Mouse (Mus musculus) embryonic facial prominence, embryonic 11.5 days (tissue): ENCODE results near the gene Gm10945. TPM values are rescaled to one million over a fixed set of nuclear protein-coding genes. Genes with fewer than 3 reads are reported as not detected.

Experiments
- ATAC-seq: fragments of 200-750 bp; cut with Nextera tagmentation; replicated peaks from 2 replicates; pipeline ENCODE4 v1.8.0; 2017; ENCODE audit warnings: low read depth; ENCODE audit not compliant: insufficient number of reproducible peaks, low FRiP score, low TSS enrichment
- DNase-seq: peaks from one replicate; pipeline ENCODE4 v3.0.0-alpha.2; 2015; ENCODE audit warnings: low spot score
- H3K27ac ChIP-seq: fragments of 300-500 bp; sonication (generic); replicated peaks from 2 replicates; pipeline ENCODE4 v1.5.1; 2014; ENCODE audit warnings: mild to moderate bottlenecking, low read depth, low read length, control low read depth
- H3K27me3 ChIP-seq: fragments of 300-500 bp; sonication (generic); 2 replicates; pipeline ENCODE4 v1.6.1; 2014; ENCODE audit warnings: mild to moderate bottlenecking, low read length, moderate library complexity, mixed read lengths; ENCODE audit not compliant: control insufficient read depth, insufficient read depth
- H3K36me3 ChIP-seq: fragments of 300-500 bp; sonication (generic); replicated peaks from 2 replicates; pipeline ENCODE4 v1.6.1; 2014; ENCODE audit warnings: low read depth, mild to moderate bottlenecking, low read length, moderate library complexity, mixed read lengths; ENCODE audit not compliant: control insufficient read depth, insufficient read depth
- H3K4me1 ChIP-seq: fragments of 300-500 bp; sonication (generic); 2 replicates; pipeline ENCODE4 v1.6.1; 2014; ENCODE audit warnings: low read length, mixed read lengths; ENCODE audit not compliant: control insufficient read depth, insufficient read depth
- H3K4me2 ChIP-seq: fragments of 300-500 bp; sonication (generic); 2 replicates; pipeline ENCODE4 v1.6.1; 2014; ENCODE audit warnings: low read depth, mild to moderate bottlenecking, control low read depth, low read length, moderate library complexity
- H3K4me3 ChIP-seq: fragments of 300-500 bp; sonication (generic); 2 replicates; pipeline ENCODE4 v1.5.1; 2014; ENCODE audit warnings: low read depth, low read length, control low read depth
- H3K9ac ChIP-seq: fragments of 300-500 bp; sonication (generic); replicated peaks from 2 replicates; pipeline ENCODE4 v1.6.1; 2014; ENCODE audit warnings: mild to moderate bottlenecking, control low read depth, low read length
- H3K9me3 ChIP-seq: fragments of 300-500 bp; sonication (generic); replicated peaks from 2 replicates; pipeline ENCODE4 v1.6.1; 2016; ENCODE audit warnings: mild to moderate bottlenecking, low read length, inconsistent platforms, mixed read lengths; ENCODE audit not compliant: control insufficient read depth
- WGBS: fragments of 180-500 bp; shearing (Covaris S2); extraction: QIAGEN DNeasy Blood & Tissue Kit; methylation state at CpG from one replicate; pipeline ENCODE4 v1.1.7; 2014; 5-methylcytosine and 5-hydroxymethylcytosine counted together
- polyA plus RNA-seq: library from polyadenylated mRNA; unstranded; fragments of >200 nt; fragmentation: Nextera tagmentation; extraction: Ambion mirVana; gene quantifications from 2 replicates; pipeline ENCODE4 v1.2.1, GENCODE M21; 2014

The Gm10945 gene
- not detected in 2 replicates for polyA plus RNA-seq

DNA sequence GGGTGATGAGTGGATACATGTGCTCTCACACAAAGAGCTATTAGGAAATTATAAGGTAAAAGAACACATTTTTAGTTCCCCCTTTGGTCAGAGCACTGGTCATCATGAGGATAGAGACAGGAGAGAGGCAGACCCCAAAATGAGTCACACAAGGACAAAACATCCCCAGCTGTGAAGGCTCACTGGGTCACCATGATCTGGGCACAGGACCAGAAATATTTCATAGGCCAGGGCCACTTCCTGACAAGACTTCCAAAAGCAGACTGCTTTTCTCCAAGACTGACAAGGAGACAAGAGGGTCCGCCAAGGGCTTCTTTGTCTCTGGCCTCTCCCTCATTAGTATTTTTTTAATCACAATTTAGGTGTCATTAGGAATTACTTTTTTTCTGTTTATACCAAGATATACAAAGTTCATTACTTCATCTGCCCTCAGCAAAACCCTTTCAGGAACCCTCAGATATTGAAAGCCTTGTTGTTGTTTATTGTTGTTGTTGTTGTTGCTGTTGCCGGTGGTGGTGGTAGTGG lies at the start of gene Gm10945:
Gene Gm10945 (minus strand): TSS at position 475 of the 525 bp plus-strand sequence.
- no peaks in the 10 kb centered on the region for H3K36me3 ChIP-seq
- H3K27me3 ChIP-seq, result no peaks in the 10 kb centered on the region
- DNase-seq, result no peak
- H3K4me1 ChIP-seq, result no peaks in the 10 kb centered on the region
- no peak for ATAC-seq
- H3K4me2 ChIP-seq, result no peak within 1 kb of the TSS
- no peak within 1 kb of the TSS for H3K4me3 ChIP-seq
- no peak within 1 kb of the TSS for H3K9ac ChIP-seq
- 89% methylated on average over 2 of the region's 2 CpGs for WGBS
- H3K9me3 ChIP-seq, result no peaks in the 10 kb centered on the region
- H3K27ac ChIP-seq, result no peak within 1 kb of the TSS

DNA sequence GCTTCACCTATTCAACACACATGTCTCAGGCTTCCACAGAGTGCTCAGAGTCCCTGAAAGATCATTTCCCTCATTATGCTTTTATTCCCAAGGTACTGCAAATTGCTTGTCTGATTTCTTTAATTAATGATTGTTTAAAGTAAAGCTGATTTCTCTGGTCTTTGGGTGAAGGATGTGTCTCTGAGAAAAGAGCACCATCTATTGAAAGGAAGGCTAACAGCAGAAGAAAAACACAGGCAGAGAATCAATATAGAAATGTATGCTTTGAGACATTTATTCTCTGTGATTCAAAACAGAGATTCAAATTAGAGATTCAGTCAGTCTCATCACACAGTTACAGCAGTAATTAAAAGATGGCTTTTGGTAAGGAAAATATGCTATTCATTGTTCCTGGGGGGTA lies 28.7 kb upstream of the Gm10945 start:
- ATAC-seq (no peak), DNase-seq (no peak)
- H3K27me3 ChIP-seq, result no peaks in the 10 kb centered on the region
- H3K9me3 ChIP-seq, result no peaks in the 10 kb centered on the region
- H3K4me3 ChIP-seq, result no peak overlapping the region
- H3K4me2 ChIP-seq, result no peak overlapping the region
- no peak overlapping the region for H3K9ac ChIP-seq
- no peaks in the 10 kb centered on the region for H3K36me3 ChIP-seq
- no peaks in the 10 kb centered on the region for H3K4me1 ChIP-seq
- no peak overlapping the region for H3K27ac ChIP-seq

DNA sequence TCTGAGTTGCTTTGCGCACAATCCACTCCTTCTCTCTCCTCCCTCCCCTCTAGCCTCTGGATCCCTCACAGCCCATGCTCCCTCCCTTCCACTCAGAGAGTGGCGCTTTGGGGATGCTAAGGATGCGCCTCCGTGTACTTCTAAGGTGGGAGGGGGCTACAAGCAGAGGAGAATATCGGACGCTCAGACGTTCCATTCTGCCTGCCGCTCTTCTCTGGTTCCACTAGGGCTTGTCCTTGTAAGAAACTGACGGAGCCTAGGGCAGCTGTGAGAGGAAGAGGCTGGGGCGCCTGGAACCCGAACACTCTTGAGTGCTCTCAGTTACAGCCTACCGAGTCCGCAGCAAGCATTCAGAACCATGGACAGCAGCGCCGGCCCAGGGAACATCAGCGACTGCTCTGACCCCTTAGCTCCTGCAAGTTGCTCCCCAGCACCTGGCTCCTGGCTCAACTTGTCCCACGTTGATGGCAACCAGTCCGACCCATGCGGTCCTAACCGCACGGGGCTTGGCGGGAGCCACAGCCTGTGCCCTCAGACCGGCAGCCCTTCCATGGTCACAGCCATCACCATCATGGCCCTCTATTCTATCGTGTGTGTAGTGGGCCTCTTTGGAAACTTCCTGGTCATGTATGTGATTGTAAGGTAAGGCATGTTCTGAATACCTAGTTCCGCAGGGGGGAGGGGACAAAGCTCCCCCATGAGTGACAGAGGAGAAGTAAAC lies 27.1 kb upstream of the Gm10945 start:
- Histone ChIP-seq H3K4me2 (no peak overlapping the region), H3K9ac (no peak overlapping the region), H3K4me1 (no peaks in the 10 kb centered on the region), H3K36me3 (no peaks in the 10 kb centered on the region), H3K9me3 (no peaks in the 10 kb centered on the region), H3K27ac (no peak overlapping the region), H3K4me3 (no peak overlapping the region), H3K27me3 (no peaks in the 10 kb centered on the region)
- 4% methylated on average over 25 of the region's 25 CpGs for WGBS
- ATAC-seq, result peak; percentile 82
- DNase-seq, result peak; percentile 86

DNA sequence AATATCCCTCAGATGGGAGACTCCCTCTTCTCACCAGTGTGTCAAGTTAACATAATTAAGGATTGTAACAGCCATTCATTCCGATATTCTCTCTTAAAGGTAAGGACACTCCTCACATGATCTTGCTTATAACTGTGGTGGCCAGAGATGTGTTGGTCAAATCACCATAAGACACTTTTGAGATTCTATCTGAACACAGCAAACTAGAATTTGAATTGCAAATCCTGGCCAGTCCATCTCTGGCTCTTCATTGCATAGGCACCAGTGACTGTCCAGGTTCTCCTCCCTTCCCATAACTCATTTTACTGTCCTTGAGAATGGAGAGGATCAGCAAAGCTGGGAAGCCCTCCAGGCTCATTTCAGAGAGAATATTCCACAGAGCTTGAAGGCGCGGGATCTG lies 3.4 kb downstream of the Gm10945 start, which contains the start of gene Oprm1:
Gene Oprm1 (plus strand): TSS at position 301 of the 400 bp plus-strand sequence.
- Histone ChIP-seq H3K4me3 (no peak within 1 kb of the TSS), H3K36me3 (no peaks in the 10 kb centered on the region), H3K27me3 (no peaks in the 10 kb centered on the region), H3K4me1 (no peaks in the 10 kb centered on the region), H3K4me2 (no peak within 1 kb of the TSS), H3K9ac (no peak within 1 kb of the TSS), H3K27ac (no peak within 1 kb of the TSS), H3K9me3 (no peaks in the 10 kb centered on the region)
- ATAC-seq, result no peak
- 90% methylated on average over 3 of the region's 3 CpGs for WGBS
- DNase-seq, result no peak

DNA sequence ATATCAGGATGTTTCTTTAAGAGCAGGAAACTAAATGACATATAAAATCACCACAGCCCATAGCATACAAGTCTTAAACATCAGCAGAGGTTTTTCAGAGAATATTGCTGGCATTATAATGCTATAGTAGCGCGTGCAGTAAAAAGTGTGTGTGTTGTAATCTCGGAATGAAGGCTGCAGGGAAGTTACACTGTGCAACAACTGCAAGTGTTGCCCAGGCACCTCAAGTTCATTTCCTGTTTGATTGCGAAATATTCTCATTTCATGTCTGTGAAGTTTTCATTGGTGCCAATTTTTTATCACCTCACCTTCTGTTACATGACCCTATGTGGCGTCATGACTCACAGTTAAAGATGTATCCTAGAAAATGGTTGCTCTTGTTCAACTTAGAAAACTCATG lies 8.2 kb downstream of the Gm10945 start:
- no peaks in the 10 kb centered on the region for H3K36me3 ChIP-seq
- no peaks in the 10 kb centered on the region for H3K27me3 ChIP-seq
- H3K27ac ChIP-seq, result no peak overlapping the region
- 89% methylated on average over 5 of the region's 5 CpGs for WGBS
- H3K4me3 ChIP-seq, result no peak overlapping the region
- ATAC-seq (no peak), DNase-seq (no peak)
- no peak overlapping the region for H3K4me2 ChIP-seq
- no peaks in the 10 kb centered on the region for H3K4me1 ChIP-seq
- no peaks in the 10 kb centered on the region for H3K9me3 ChIP-seq
- no peak overlapping the region for H3K9ac ChIP-seq

DNA sequence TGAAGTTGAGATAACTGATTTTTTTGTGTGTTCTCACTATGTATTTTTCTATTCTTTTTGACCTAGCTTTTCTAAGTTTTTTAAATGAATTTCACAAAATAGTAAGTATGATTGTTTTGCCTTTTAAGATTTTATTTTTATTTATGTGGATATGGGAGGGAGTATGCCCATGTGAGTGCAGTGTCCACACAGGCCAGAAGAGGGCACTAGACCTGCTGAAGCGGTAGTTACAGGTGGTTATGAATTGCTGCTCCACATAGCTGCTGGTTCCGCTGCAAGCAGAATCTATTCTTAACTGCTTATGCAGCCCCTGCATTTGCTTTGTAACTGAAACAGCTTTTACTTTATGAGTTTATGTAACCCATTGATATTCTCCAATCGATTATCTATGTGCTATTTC lies 33.1 kb downstream of the Gm10945 start:
- WGBS, result 93% methylated on average over 3 of the region's 3 CpGs
- no peak for ATAC-seq

DNA sequence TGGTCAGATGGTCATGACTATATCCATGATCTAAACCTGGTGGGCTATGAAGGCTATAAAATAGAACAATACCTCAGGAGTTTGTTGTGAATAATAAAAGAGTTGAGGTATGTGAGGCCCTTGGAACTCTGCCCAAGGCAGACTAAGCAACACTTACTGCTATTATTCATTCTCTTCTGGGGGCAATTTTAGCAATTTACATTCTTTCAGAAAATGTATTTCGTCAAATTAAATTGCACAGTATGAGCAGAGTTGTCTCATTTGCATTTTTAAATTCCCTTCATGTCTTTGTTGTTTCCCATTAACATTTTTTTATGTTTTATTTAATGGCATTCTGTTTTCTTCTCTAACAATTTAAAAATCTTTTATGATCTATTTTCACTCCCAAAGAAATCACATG lies 37.8 kb downstream of the Gm10945 start:
- no peak for ATAC-seq
- Histone ChIP-seq H3K4me2 (no peak overlapping the region), H3K36me3 (no peaks in the 10 kb centered on the region), H3K27me3 (no peaks in the 10 kb centered on the region), H3K4me3 (no peak overlapping the region), H3K9ac (no peak overlapping the region), H3K9me3 (no peaks in the 10 kb centered on the region), H3K4me1 (no peaks in the 10 kb centered on the region), H3K27ac (no peak overlapping the region)
- no peak for DNase-seq
- WGBS, result 58% methylated on average over 1 of the region's 1 CpGs

More for the DNA sequence above, 33.1 kb downstream of the Gm10945 start:
- H3K4me3 ChIP-seq, result no peak overlapping the region
- no peak overlapping the region for H3K4me2 ChIP-seq
- H3K9ac ChIP-seq, result no peak overlapping the region
- H3K27ac ChIP-seq, result no peak overlapping the region
- no peaks in the 10 kb centered on the region for H3K9me3 ChIP-seq
- no peaks in the 10 kb centered on the region for H3K4me1 ChIP-seq
- H3K36me3 ChIP-seq, result no peaks in the 10 kb centered on the region
- H3K27me3 ChIP-seq, result no peaks in the 10 kb centered on the region
- DNase-seq, result no peak

DNA sequence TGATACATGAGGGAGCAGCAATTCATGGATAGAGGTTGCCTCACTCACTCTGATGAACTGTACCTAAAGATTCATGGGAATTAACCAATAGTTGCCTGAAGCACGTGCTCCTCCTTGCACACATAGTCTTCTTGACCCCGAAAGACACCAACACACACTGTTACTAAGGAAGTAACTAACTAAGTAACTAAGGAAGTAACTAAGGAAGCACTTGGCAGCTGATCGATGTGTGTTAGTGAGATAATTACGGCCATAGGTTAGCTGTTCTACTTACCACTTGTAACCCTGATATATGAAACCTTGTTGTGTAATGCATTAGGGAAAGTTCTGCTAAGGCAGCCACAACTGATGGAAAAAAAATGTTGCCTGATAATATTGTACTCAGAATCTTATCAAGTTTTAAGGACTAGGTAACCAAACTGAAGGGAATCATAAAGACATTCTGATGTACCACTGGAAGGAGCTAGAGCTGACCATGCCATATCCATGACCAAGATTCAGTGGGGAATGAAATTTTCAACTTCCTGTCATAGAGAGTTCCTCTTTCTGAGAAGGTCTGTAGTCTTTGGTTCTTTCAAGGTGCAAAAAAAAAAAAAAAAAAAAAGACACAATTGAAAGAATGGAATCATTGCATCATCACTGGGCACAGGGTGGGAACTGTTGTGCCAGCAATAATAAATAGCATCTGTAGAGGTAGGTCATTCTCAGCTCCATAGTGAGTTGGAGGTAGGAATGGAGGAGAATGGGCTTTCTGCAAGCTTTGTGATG lies 44.2 kb downstream of the Gm10945 start:
- Histone ChIP-seq H3K4me3 (no peak overlapping the region), H3K9ac (no peak overlapping the region), H3K4me1 (no peaks in the 10 kb centered on the region), H3K27ac (no peak overlapping the region), H3K9me3 (no peaks in the 10 kb centered on the region), H3K4me2 (no peak overlapping the region), H3K27me3 (no peaks in the 10 kb centered on the region), H3K36me3 (no peaks in the 10 kb centered on the region)
- DNase-seq (no peak), ATAC-seq (no peak)
- WGBS, result 68% methylated on average over 4 of the region's 4 CpGs
